Mouse (Mus musculus) c-Kit-positive CD71-negative TER-119-negative erythroid progenitor cells, embryonic 14.5 days (primary cell): ENCODE data around the gene Cdiptos.

Source experiments
- DNase-seq: peaks from one replicate; pipeline ENCODE4 v3.0.0-alpha.2; 2013; ENCODE audit warnings: low read depth

Gene Cdiptos

GRCm38 (mm10) chr7:126975950-126976866 lies at the start of gene Cdiptos:
Gene Cdiptos, minus strand, starts transcription at chr7:126976098.
- peak; percentile 98 for DNase-seq

GRCm38 (mm10) chr7:127024755-127025555 lies 49.1 kb upstream of the Cdiptos start:
- peak; percentile 58 for DNase-seq

- no peak for DNase-seq
Measured at GRCm38 (mm10) chr7:127023896-127024690, 48.2 kb upstream of the Cdiptos start.

GRCm38 (mm10) chr7:127023272-127023691 lies 47.4 kb upstream of the Cdiptos start:
- no peak for DNase-seq

- DNase-seq: no peak
Measured at GRCm38 (mm10) chr7:127022528-127023271, 46.8 kb upstream of the Cdiptos start.

- DNase-seq: no peak
Measured at GRCm38 (mm10) chr7:127021563-127022527, 45.9 kb upstream of the Cdiptos start.

GRCm38 (mm10) chr7:127020901-127021562 lies 45.1 kb upstream of the Cdiptos start, which contains the start of the genes Gm42742 and Prrt2:
Gene Gm42742, minus strand, starts transcription at chr7:127021097.
Gene Prrt2, minus strand, starts transcription at chr7:127021211.
- no peak for DNase-seq

GRCm38 (mm10) chr7:127020491-127020890 lies 44.6 kb upstream of the Cdiptos start:
- no peak for DNase-seq

- no peak for DNase-seq
Measured at GRCm38 (mm10) chr7:127020031-127020430, 44.1 kb upstream of the Cdiptos start.

- no peak for DNase-seq
Measured at GRCm38 (mm10) chr7:127019306-127019960, 43.5 kb upstream of the Cdiptos start.

GRCm38 (mm10) chr7:127018416-127019305 lies 42.8 kb upstream of the Cdiptos start:
- no peak for DNase-seq

- no peak for DNase-seq
Measured at GRCm38 (mm10) chr7:127017950-127018345, 42.0 kb upstream of the Cdiptos start.

GRCm38 (mm10) chr7:127016971-127017949 lies 41.4 kb upstream of the Cdiptos start, which contains the start of gene Pagr1a:
Gene Pagr1a, minus strand, starts transcription at chr7:127017352.
- DNase-seq: peak; percentile 100

- DNase-seq: no peak
Measured at GRCm38 (mm10) chr7:127016486-127016938, 40.6 kb upstream of the Cdiptos start.

- DNase-seq: no peak
Measured at GRCm38 (mm10) chr7:127016481-127016485, 40.4 kb upstream of the Cdiptos start, which contains the start of gene Pagr1b. Gene Pagr1b, minus strand, starts transcription at chr7:127016484.

GRCm38 (mm10) chr7:127016081-127016480 lies 40.2 kb upstream of the Cdiptos start:
- no peak for DNase-seq

GRCm38 (mm10) chr7:127014993-127015392 lies 39.1 kb upstream of the Cdiptos start:
- DNase-seq: no peak
